Mouse (Mus musculus): Measurements from ENCODE around the gene Prr29.

DNA sequence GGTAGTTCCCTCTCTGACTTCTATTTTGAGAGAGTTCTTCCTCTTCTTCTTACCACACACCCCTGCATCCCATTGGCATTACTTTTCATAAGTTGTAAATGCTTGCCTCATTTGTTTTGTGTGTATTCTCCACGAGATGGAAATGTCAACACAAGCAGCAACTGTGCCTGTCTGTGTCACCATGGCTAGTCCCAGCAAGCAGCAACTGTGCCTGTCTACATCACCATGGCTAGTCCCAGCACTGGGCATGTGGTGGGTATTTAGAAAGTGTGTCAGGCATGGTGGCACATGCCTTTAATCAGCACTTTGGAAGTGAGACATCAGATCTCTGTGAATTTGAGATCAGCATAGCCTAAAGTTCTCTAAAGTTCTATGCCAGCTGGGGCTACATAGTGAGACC, 11.1 kb upstream of the Prr29 start:
- TF ChIP-seq CTCF (IDR thresholded peaks at IDR 0.05) (no peak), POLR2A (IDR thresholded peaks at IDR 0.05; ENCODE audit: insufficient read depth, low read depth, low read length) (no peak)
